Mouse (Mus musculus): ENCODE measurements around the gene Samd4b.

DNA sequence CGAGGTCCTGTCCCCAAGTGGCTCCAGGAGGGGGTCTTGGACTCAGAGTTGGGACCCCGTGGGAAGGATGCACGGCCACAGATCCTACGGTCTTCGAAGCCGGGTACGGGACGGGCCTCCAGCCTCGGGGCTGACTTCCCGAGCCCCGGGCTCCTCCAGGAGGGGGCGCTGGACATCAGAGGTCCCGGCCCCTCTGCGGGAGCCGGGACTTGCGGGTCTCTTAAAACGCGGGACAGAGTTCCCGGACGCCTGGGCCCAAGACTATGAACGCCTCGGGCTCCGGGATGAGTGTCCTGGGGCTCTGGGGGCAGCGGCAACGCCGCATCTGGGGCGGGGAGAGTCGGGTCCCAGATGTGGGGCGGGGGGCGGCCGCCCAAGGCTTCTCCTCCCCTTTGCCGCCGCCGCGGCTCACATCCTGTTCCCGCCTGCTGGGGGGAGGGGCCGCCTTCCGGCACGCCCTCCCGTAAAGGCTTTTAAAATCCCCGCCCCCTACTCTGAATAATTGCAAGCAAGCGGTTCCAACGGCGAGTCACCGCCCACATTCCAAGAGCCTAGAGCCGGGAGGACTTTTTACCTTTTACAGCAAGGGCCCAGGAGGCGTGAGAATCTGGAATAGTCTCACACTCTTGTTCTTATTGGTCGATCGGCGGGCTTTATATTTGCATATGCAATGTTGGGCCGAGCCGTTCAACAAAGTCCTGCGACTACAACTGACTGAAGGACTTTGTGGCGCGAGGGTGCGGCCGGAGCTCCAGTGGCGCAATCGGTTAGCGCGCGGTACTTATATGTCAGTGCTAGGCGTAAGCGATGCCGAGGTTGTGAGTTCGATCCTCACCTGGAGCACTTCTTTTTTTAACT lies 225.5 kb downstream of the Samd4b start, which contains the start of gene Plekhg2:
- TF ChIP-seq CTCF (IDR thresholded peaks at IDR 0.05; ENCODE audit: low read depth, low read length) (peak; percentile 51), GATA1 (IDR thresholded peaks at IDR 0.05; ENCODE audit: borderline replicate concordance, low read length) (no peak), GATA2 (IDR thresholded peaks at IDR 0.05; ENCODE audit: borderline replicate concordance, low read depth, low read length) (no peak)
